Mouse (Mus musculus) cortical plate, adult 2 months (tissue): ENCODE data around the gene Cacna1s.

Experiments
- CTCF ChIP-seq: fragments of 200-500 bp; IDR thresholded peaks from 2 replicates; pipeline ENCODE4 v1.5.1; 2011; ENCODE audit warnings: mild to moderate bottlenecking, control low read depth, low read length; ENCODE audit not compliant: insufficient read depth; ENCODE audit errors: extremely low read depth
- POLR2A ChIP-seq: fragments of 200-500 bp; IDR thresholded peaks from 2 replicates; pipeline ENCODE4 v1.6.1; 2011; ENCODE audit warnings: mild to moderate bottlenecking, low read length, control low read depth; ENCODE audit not compliant: insufficient read depth; ENCODE audit errors: extremely low read depth

GRCm38 (mm10) chr1:136050312-136051012 lies 2.1 kb upstream of the Cacna1s start, which contains the start of gene Ascl5:
- TF ChIP-seq POLR2A (no peak), CTCF (no peak)
